8 mouse cellular contexts compared by ENCODE assay signal in genomic region chr9:44490086-44490967, GRCm38 (mm10). TPM values are rescaled to one million over a fixed set of nuclear protein-coding genes. Genes with fewer than 3 reads are reported as not detected.
DNase-seq lines count a peak whose midpoint lies in the region; ATAC-seq lines count a peak whose summit lies in the region.

No protein-coding gene starts in this region.

- intact Hi-C loops in left cerebral cortex, postnatal 4 days (cut with DNase I), result no loop called here

- peak overlapping the region; percentile 93 for H3K27ac ChIP-seq in heart, embryonic 15.5 days
- no peak overlapping the region for H3K27ac ChIP-seq in midbrain, embryonic 11.5 days (ENCODE audit: low read depth, low read length)

- peak; percentile 30 for DNase-seq in left cerebral cortex, postnatal 4 days
- no peak for DNase-seq in left cerebral cortex, adult 8-10 months (ENCODE audit: low spot score in 2 of 2)
- peak; percentile 20 to 39 for DNase-seq in cerebellum, postnatal 36 days
- DNase-seq in kidney, postnatal 14 days, result peak; percentile 89
- no peak for DNase-seq in midbrain, embryonic 11.5 days (ENCODE audit: low spot score, missing footprints)
- no peak for DNase-seq in thymus, postnatal 4 days

- H3K4me1 ChIP-seq in heart, embryonic 15.5 days (replicated peaks), result peaks cover 100% of the 10 kb centered on the region
- peaks cover 71% of the 10 kb centered on the region for H3K4me1 ChIP-seq in midbrain, embryonic 11.5 days (ENCODE audit: control insufficient read depth, insufficient read depth, low read length)

- H3K9ac ChIP-seq in heart, embryonic 15.5 days, result peak overlapping the region; percentile 56
- no peak overlapping the region; the same call in 1 of the 2 replicates for H3K9ac ChIP-seq in midbrain, embryonic 11.5 days (ENCODE audit: low read length)

- ATAC-seq in heart, embryonic 15.5 days (replicated peaks; ENCODE audit: insufficient number of reproducible peaks, insufficient read depth, low FRiP score, low read depth), result no peak
- 0 out of 2 replicates have a peak, but pooled peaks have one; percentile 10 for ATAC-seq in midbrain, embryonic 11.5 days (ENCODE audit: low FRiP score)
- ATAC-seq in CD4-positive, CD25-positive, alpha-beta regulatory T cell, adult 4 months, result no peak

- peak overlapping the region; percentile 87 for H3K4me3 ChIP-seq in heart, embryonic 15.5 days
- H3K4me3 ChIP-seq in midbrain, embryonic 11.5 days (ENCODE audit: low read depth, low read length), result 0 out of 2 replicates have a peak overlapping the region, but pooled peaks have one; percentile 3

- H3K36me3 ChIP-seq in heart, embryonic 15.5 days, result 0 out of 2 replicates have a peak, but pooled peaks cover 4% of the 10 kb centered on the region
- no peaks in the 10 kb centered on the region for H3K36me3 ChIP-seq in midbrain, embryonic 11.5 days (ENCODE audit: control insufficient read depth, insufficient read depth, low read length)

- WGBS in heart, embryonic 15.5 days, result 33% methylated on average over 17 of the region's 17 CpGs
- WGBS in midbrain, embryonic 11.5 days, result 8% methylated on average over 17 of the region's 17 CpGs

- H3K27me3 ChIP-seq in heart, embryonic 15.5 days, result no peaks in the 10 kb centered on the region
- no peaks in the 10 kb centered on the region for H3K27me3 ChIP-seq in midbrain, embryonic 11.5 days (ENCODE audit: control insufficient read depth, insufficient read depth, low read length)

- H3K9me3 ChIP-seq in heart, embryonic 15.5 days (replicated peaks), result no peaks in the 10 kb centered on the region
- H3K9me3 ChIP-seq in midbrain, embryonic 11.5 days (ENCODE audit: control insufficient read depth, low read length), result no peaks in the 10 kb centered on the region

- H3K4me2 ChIP-seq in heart, embryonic 15.5 days, result peak overlapping the region; percentile 85
- H3K4me2 ChIP-seq in midbrain, embryonic 11.5 days, result peak overlapping the region; percentile 32; the same call in 1 of the 2 replicates

RNA-seq across cellular contexts. Expression of gene Bcl9l, which starts 7.7 kb away (rescaled TPM):
- 100 to 1,000 TPM; 109 to 113 TPM for total RNA-seq in left cerebral cortex, postnatal 4 days (2021)
- total RNA-seq in left cerebral cortex, adult 8-10 months (2022), result 10 to 100 TPM; 60.4 to 67.8 (median 61.9) TPM
- polyA plus RNA-seq in heart, embryonic 15.5 days (2015; fragmentation: Nextera tagmentation; extraction: Ambion mirVana), result 9.1 and 12.6 TPM in 2 replicates
- 5.6 and 6.4 TPM in 2 replicates for polyA plus RNA-seq in midbrain, embryonic 11.5 days (2014; fragmentation: Nextera tagmentation; extraction: Ambion mirVana)
- 10 to 100 TPM; 13.3 to 17.6 TPM for polyA plus RNA-seq in CD4-positive, CD25-positive, alpha-beta regulatory T cell, adult 4 months (2017; shearing (Covaris generic))

RNA-seq across cellular contexts. Expression of gene Upk2, which starts 35.6 kb away (rescaled TPM):
- not detected for total RNA-seq in left cerebral cortex, postnatal 4 days (2021)
- not detected for total RNA-seq in left cerebral cortex, adult 8-10 months (2022)
- 0.63 TPM in 1 of 2 replicates, not detected in the other for polyA plus RNA-seq in heart, embryonic 15.5 days (2015; fragmentation: Nextera tagmentation; extraction: Ambion mirVana)
- not detected in 2 replicates for polyA plus RNA-seq in midbrain, embryonic 11.5 days (2014; fragmentation: Nextera tagmentation; extraction: Ambion mirVana)
- polyA plus RNA-seq in CD4-positive, CD25-positive, alpha-beta regulatory T cell, adult 4 months (2017; shearing (Covaris generic)), result not detected

RNA-seq across cellular contexts. Expression of gene Foxr1, which starts 49.4 kb away (rescaled TPM):
- total RNA-seq in left cerebral cortex, postnatal 4 days (2021), result not detected
- not detected for total RNA-seq in left cerebral cortex, adult 8-10 months (2022)
- not detected in 2 replicates for polyA plus RNA-seq in heart, embryonic 15.5 days (2015; fragmentation: Nextera tagmentation; extraction: Ambion mirVana)
- polyA plus RNA-seq in midbrain, embryonic 11.5 days (2014; fragmentation: Nextera tagmentation; extraction: Ambion mirVana), result not detected in 2 replicates
- polyA plus RNA-seq in CD4-positive, CD25-positive, alpha-beta regulatory T cell, adult 4 months (2017; shearing (Covaris generic)), result under 1 TPM in 1 of 2 experiments, not detected in 1; 0.43 TPM

Comparison
In these comparisons a context has a peak if more than half of its experiments do, and no peak if none do; other contexts are left out.
1. DNase-seq: peak in left cerebral cortex, postnatal 4 days (single experiment), cerebellum, postnatal 36 days (2 of 2) and kidney, postnatal 14 days (single experiment); none in left cerebral cortex, adult 8-10 months (0 of 2), midbrain, embryonic 11.5 days (single experiment) and thymus, postnatal 4 days (single experiment).